Mouse (Mus musculus): ENCODE data around the gene Tspan8.

GRCm38 (mm10) chr10:115894045-115894444 is 77.4 kb downstream of the Tspan8 start:
- TF ChIP-seq CTCF (IDR thresholded peaks at IDR 0.05; ENCODE audit: low read depth) (no peak), EP300 (IDR thresholded peaks at IDR 0.05; ENCODE audit: low read depth) (no peak)

Measured in liver, postnatal 0 days (tissue).